Mouse (Mus musculus): ENCODE data around the gene Esx1. TPM values are rescaled to one million over a fixed set of nuclear protein-coding genes. Genes with fewer than 3 reads are reported as not detected.

Gene Esx1
- polyA plus RNA-seq, 1 experiment from 2014 or later, result not detected

DNA sequence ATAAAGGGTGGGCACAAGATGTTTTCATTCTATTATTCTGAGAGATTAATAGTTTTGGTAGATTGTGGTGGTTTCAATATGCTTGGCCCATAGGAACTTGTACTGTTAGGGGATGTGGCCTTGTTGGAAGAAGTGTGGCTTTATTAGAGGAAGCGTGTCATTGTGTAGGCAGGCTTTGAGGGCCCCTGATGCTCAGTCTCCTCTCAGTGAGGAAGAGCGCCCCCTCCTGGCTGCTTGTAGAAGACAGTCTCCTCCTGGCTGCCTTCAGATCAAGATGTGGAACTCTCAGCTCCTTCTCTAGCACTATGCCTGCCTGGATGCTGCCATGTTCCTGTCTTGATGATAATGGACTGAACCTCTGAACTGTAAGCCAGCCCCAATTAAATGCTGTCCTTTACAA is 20.7 kb upstream of the Esx1 start:
- 19% methylated on average over 2 of the region's 2 CpGs for WGBS
- H3K4me2 ChIP-seq (ENCODE audit: low read depth, low read length), result no peak overlapping the region
- H3K9ac ChIP-seq (ENCODE audit: low read depth, low read length), result no peak overlapping the region
- no peak for ATAC-seq (ENCODE audit: low read depth)
- H3K4me1 ChIP-seq (ENCODE audit: control insufficient read depth, insufficient read depth, low read length), result no peaks in the 10 kb centered on the region
- no peak for DNase-seq (ENCODE audit: low spot score)
- H3K27ac ChIP-seq (replicated peaks; ENCODE audit: low read depth, low read length), result no peak overlapping the region
- H3K27me3 ChIP-seq (replicated peaks; ENCODE audit: control insufficient read depth, insufficient read depth, low read length), result no peaks in the 10 kb centered on the region
- H3K4me3 ChIP-seq (ENCODE audit: low read depth, low read length), result no peak overlapping the region
- H3K36me3 ChIP-seq (ENCODE audit: control insufficient read depth, insufficient read depth, low read length), result no peaks in the 10 kb centered on the region
- H3K9me3 ChIP-seq (ENCODE audit: control insufficient read depth, low read length), result no peaks in the 10 kb centered on the region

DNA sequence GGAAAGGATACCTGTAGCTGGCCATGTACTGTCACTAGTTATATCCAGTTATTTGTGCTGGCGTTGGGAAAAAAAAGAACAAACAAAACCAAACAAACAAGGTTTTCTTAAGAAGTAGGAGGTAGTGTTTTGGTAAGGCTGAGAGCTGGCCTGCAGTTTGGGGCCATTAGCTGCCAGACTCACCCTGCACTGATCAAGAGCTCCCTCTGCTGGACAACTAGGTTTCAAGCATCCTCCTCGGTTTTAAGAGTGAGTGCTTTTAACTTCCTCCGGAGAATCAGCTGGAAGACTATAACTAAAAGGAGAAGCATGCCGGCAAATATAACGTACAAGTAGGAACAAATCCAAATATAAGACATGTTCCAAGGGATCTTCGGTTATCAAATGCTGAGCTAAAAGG is 19.8 kb upstream of the Esx1 start:
- Histone ChIP-seq H3K9ac (ENCODE audit: low read depth, low read length) (no peak overlapping the region), H3K9me3 (ENCODE audit: control insufficient read depth, low read length) (no peaks in the 10 kb centered on the region), H3K4me3 (ENCODE audit: low read depth, low read length) (no peak overlapping the region), H3K27me3 (replicated peaks; ENCODE audit: control insufficient read depth, insufficient read depth, low read length) (no peaks in the 10 kb centered on the region), H3K27ac (replicated peaks; ENCODE audit: low read depth, low read length) (no peak overlapping the region), H3K4me2 (ENCODE audit: low read depth, low read length) (no peak overlapping the region), H3K36me3 (ENCODE audit: control insufficient read depth, insufficient read depth, low read length) (no peaks in the 10 kb centered on the region), H3K4me1 (ENCODE audit: control insufficient read depth, insufficient read depth, low read length) (no peaks in the 10 kb centered on the region)
- ATAC-seq (ENCODE audit: low read depth) (0 out of 2 replicates have a peak, but pooled peaks have one; percentile 68), DNase-seq (ENCODE audit: low spot score) (peak; percentile 58)
- 27% methylated on average over 6 of the region's 6 CpGs for WGBS

DNA sequence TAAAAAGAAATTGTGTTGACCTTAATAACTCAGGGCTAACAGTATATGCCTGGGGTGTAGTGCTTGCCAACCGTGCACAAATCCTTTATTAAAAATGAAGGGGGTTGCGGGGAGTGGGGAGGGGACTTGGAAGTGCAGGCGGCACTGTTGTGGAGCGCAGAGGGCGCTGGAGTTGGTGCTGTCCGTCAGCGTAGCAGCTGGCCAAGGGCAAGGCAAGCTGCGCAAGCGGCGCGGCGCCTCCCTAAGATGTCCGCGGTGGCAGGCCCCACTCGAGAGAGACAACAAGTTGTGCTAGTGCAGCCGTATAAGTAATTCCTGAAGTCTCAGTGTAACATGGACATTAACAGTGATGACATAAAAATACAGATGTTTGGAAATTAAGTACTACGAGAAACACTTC is 5.7 kb upstream of the Esx1 start:
- DNase-seq (ENCODE audit: low spot score), result no peak
- Histone ChIP-seq H3K9ac (ENCODE audit: low read depth, low read length) (no peak overlapping the region), H3K4me2 (ENCODE audit: low read depth, low read length) (no peak overlapping the region), H3K4me3 (ENCODE audit: low read depth, low read length) (no peak overlapping the region), H3K27me3 (replicated peaks; ENCODE audit: control insufficient read depth, insufficient read depth, low read length) (peaks cover 48% of the 10 kb centered on the region), H3K36me3 (ENCODE audit: control insufficient read depth, insufficient read depth, low read length) (no peaks in the 10 kb centered on the region), H3K27ac (replicated peaks; ENCODE audit: low read depth, low read length) (no peak overlapping the region), H3K4me1 (ENCODE audit: control insufficient read depth, insufficient read depth, low read length) (no peaks in the 10 kb centered on the region), H3K9me3 (ENCODE audit: control insufficient read depth, low read length) (no peaks in the 10 kb centered on the region)
- WGBS, result 19% methylated on average over 17 of the region's 17 CpGs
- no peak for ATAC-seq (ENCODE audit: low read depth)

DNA sequence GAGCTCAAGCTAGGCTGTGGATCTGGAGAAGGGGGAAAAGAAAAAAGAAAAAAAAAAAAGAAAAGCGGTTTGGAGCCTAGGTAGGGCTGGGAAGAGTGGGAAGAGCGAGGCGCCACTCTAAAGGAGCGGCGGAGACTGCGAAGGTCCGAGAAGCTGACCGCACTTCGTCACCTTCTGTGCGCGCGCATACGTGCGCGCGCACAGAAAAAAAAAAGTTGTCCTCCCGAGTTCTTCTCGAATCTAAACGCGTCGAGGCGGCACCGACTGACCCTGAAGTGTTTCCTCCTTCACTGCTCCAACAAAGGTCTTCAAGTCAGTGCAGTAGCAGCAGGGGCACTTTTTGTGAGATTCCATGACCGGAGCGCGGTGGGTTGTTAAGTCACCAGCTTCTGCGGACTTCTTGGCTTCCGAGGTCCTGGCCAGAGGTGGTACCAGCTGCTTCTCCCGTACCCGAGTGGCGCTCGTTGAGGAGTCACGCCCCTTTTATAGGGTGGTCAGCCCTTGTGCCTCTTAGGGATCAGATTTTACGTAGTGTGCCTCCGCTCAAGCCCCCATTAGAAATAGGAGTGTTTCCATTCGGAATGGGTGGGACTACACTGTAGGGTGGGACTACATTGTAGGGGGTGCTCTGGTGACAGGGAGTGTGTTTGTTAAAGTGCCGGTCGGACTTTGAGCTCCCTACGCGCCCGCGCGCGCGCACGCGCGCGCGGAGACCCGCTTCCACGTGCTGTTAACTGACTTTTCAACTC is 2.0 kb downstream of the Esx1 start:
- Histone ChIP-seq H3K9me3 (ENCODE audit: control insufficient read depth, low read length) (no peaks in the 10 kb centered on the region), H3K9ac (ENCODE audit: low read depth, low read length) (no peak overlapping the region), H3K27me3 (replicated peaks; ENCODE audit: control insufficient read depth, insufficient read depth, low read length) (peaks cover 81% of the 10 kb centered on the region), H3K27ac (replicated peaks; ENCODE audit: low read depth, low read length) (no peak overlapping the region), H3K4me1 (ENCODE audit: control insufficient read depth, insufficient read depth, low read length) (no peaks in the 10 kb centered on the region), H3K4me2 (ENCODE audit: low read depth, low read length) (peak overlapping the region; percentile 35), H3K4me3 (ENCODE audit: low read depth, low read length) (peak overlapping the region; percentile 20), H3K36me3 (ENCODE audit: control insufficient read depth, insufficient read depth, low read length) (no peaks in the 10 kb centered on the region)
- WGBS, result 35% methylated on average over 49 of the region's 52 CpGs
- DNase-seq (ENCODE audit: low spot score) (no peak), ATAC-seq (ENCODE audit: low read depth) (no peak)

DNA sequence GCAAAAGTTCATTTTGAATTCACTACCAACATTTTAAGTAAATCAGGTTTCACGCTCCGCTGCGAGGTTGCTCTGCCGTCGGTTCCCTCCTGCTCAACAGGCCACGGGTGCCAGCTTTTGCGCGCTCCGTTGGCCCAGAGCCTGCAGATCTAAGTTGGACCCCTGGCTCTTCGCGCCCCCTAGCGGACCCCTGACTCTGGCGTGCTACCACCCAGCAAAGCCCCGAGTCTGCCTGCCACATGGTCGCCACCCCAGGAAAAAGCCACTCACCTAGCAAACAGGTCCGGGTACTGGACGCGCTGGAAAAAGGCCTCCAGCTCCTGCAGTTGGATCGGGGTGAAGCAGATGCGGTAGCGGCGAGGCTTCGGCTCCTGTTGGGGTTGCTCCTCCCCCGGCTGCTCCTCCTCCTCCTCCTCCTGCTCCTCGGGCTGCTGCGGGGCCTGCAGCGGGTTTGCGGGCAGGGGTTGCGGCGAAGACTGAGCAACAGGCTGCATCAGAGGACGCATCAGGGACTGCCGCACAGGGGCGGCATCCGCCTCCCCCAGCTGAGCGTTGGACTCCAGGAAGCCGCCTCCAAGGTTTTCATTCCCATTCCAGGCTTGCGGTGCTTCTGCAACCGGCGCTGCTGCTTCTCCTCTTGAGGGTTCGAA is 3.7 kb downstream of the Esx1 start:
- 24% methylated on average over 29 of the region's 40 CpGs for WGBS
- no peaks in the 10 kb centered on the region for H3K4me1 ChIP-seq (ENCODE audit: control insufficient read depth, insufficient read depth, low read length)
- H3K4me3 ChIP-seq (ENCODE audit: low read depth, low read length), result peak overlapping the region; percentile 18
- ATAC-seq (ENCODE audit: low read depth) (peak; percentile 55; the same call in 1 of the 2 replicates), DNase-seq (ENCODE audit: low spot score) (peak; percentile 66)
- no peaks in the 10 kb centered on the region for H3K36me3 ChIP-seq (ENCODE audit: control insufficient read depth, insufficient read depth, low read length)
- H3K9me3 ChIP-seq (ENCODE audit: control insufficient read depth, low read length), result no peaks in the 10 kb centered on the region
- no peak overlapping the region for H3K9ac ChIP-seq (ENCODE audit: low read depth, low read length)
- H3K27me3 ChIP-seq (replicated peaks; ENCODE audit: control insufficient read depth, insufficient read depth, low read length), result peaks cover 82% of the 10 kb centered on the region
- no peak overlapping the region for H3K27ac ChIP-seq (replicated peaks; ENCODE audit: low read depth, low read length)
- peak overlapping the region; percentile 29 for H3K4me2 ChIP-seq (ENCODE audit: low read depth, low read length)

DNA sequence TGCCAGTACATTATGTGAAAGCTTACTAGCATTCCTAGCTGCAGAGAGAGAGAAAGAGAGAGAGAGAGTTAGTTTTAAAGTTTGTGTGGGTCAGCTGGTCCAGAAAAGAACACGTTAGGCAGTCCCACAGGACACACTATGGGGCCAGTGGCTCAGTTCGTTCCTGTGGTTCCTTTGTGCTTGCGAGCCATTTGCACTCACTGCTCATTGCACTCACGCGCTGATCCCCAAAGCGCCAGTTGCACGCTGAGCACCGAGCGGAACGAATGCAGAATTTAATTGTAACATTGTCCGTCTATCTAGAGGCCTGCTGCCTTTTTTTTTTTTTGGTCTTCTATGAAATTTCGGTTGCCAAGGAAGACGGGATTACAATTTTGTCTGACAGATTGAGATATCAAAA is 15.4 kb downstream of the Esx1 start:
- H3K4me1 ChIP-seq (ENCODE audit: control insufficient read depth, insufficient read depth, low read length), result no peaks in the 10 kb centered on the region
- H3K36me3 ChIP-seq (ENCODE audit: control insufficient read depth, insufficient read depth, low read length), result no peaks in the 10 kb centered on the region
- no peak overlapping the region for H3K27ac ChIP-seq (replicated peaks; ENCODE audit: low read depth, low read length)
- no peak overlapping the region for H3K9ac ChIP-seq (ENCODE audit: low read depth, low read length)
- H3K4me2 ChIP-seq (ENCODE audit: low read depth, low read length), result no peak overlapping the region
- no peaks in the 10 kb centered on the region for H3K9me3 ChIP-seq (ENCODE audit: control insufficient read depth, low read length)
- DNase-seq (ENCODE audit: low spot score) (no peak), ATAC-seq (ENCODE audit: low read depth) (no peak)
- no peak overlapping the region for H3K4me3 ChIP-seq (ENCODE audit: low read depth, low read length)
- peaks cover 50% of the 10 kb centered on the region for H3K27me3 ChIP-seq (replicated peaks; ENCODE audit: control insufficient read depth, insufficient read depth, low read length)
- WGBS, result 19% methylated on average over 13 of the region's 13 CpGs

DNA sequence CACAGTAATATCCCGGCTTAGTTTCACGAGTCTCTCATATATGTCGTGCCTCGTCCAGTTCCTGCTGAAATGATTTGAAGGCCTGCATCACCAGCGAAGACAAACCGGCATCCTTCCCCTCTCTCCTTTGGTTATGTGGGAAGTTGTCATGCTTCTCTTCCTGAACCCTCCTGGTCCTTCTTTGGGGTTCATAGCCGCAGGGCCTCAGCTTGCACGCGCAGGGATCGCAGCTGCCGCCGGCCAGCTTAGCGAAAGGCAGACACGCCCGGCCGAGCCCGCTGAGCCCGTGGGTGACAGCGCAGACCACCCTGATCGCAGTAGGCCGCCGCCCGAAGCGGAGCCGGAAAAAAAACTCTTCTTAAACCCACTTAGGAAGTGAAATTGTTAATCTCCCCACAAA is 17.4 kb downstream of the Esx1 start:
- DNase-seq (ENCODE audit: low spot score), result no peak
- no peak overlapping the region for H3K27ac ChIP-seq (replicated peaks; ENCODE audit: low read depth, low read length)
- H3K27me3 ChIP-seq (replicated peaks; ENCODE audit: control insufficient read depth, insufficient read depth, low read length), result peaks cover 62% of the 10 kb centered on the region
- H3K9ac ChIP-seq (ENCODE audit: low read depth, low read length), result no peak overlapping the region
- WGBS, result 26% methylated on average over 25 of the region's 25 CpGs
- no peak for ATAC-seq (ENCODE audit: low read depth)
- H3K4me2 ChIP-seq (ENCODE audit: low read depth, low read length), result no peak overlapping the region
- no peaks in the 10 kb centered on the region for H3K4me1 ChIP-seq (ENCODE audit: control insufficient read depth, insufficient read depth, low read length)
- H3K36me3 ChIP-seq (ENCODE audit: control insufficient read depth, insufficient read depth, low read length), result no peaks in the 10 kb centered on the region
- H3K9me3 ChIP-seq (ENCODE audit: control insufficient read depth, low read length), result no peaks in the 10 kb centered on the region
- no peak overlapping the region for H3K4me3 ChIP-seq (ENCODE audit: low read depth, low read length)

All from embryonic facial prominence, embryonic 14.5 days (tissue).